Mouse (Mus musculus): ENCODE results near the gene Fars2. TPM values are rescaled to one million over a fixed set of nuclear protein-coding genes. Genes with fewer than 3 reads are reported as not detected.
"Not testable (repeated sequence)": the region's sequence is repeated elsewhere in the genome, so short reads cannot be mapped to it uniquely, and the experiment has no call there.

Fars2 gene
- polyA plus RNA-seq, 1 experiment from 2014 or later: 23.5 TPM

- DNase-seq (ENCODE audit: low spot score): no peak
- 83% methylated on average over 5 of the region's 5 CpGs for WGBS
- Histone ChIP-seq H3K27ac (replicated peaks) (no peak overlapping the region), H3K27me3 (replicated peaks; ENCODE audit: low read depth, poor library complexity, severe bottlenecking) (no peaks in the 10 kb centered on the region), H3K36me3 (replicated peaks) (no peaks in the 10 kb centered on the region), H3K4me3 (no peak overlapping the region), H3K9me3 (0 out of 2 replicates have a peak, but pooled peaks cover 2% of the 10 kb centered on the region), H3K4me1 (no peaks in the 10 kb centered on the region)
These were observed 35.7 kb downstream of the Fars2 start for GRCm38 (mm10) chr13:36152728-36153498.

GRCm38 (mm10) chr13:36156340-36156931 lies 39.2 kb downstream of the Fars2 start:
- Histone ChIP-seq H3K4me3 (no peak overlapping the region), H3K27me3 (replicated peaks; ENCODE audit: low read depth, poor library complexity, severe bottlenecking) (no peaks in the 10 kb centered on the region), H3K27ac (replicated peaks) (no peak overlapping the region), H3K36me3 (replicated peaks) (no peaks in the 10 kb centered on the region), H3K9me3 (0 out of 2 replicates have a peak, but pooled peaks cover 2% of the 10 kb centered on the region), H3K4me1 (no peaks in the 10 kb centered on the region)
- 90% methylated on average over 7 of the region's 7 CpGs for WGBS
- DNase-seq (ENCODE audit: low spot score): no peak

GRCm38 (mm10) chr13:36163411-36163810 lies 46.2 kb downstream of the Fars2 start:
- H3K36me3 ChIP-seq (replicated peaks): no peaks in the 10 kb centered on the region

GRCm38 (mm10) chr13:36163898-36164297 lies 46.7 kb downstream of the Fars2 start:
- DNase-seq (ENCODE audit: low spot score): no peak
- H3K4me1 ChIP-seq: no peaks in the 10 kb centered on the region
- H3K27me3 ChIP-seq (replicated peaks; ENCODE audit: low read depth, poor library complexity, severe bottlenecking): no peaks in the 10 kb centered on the region
- H3K36me3 ChIP-seq (replicated peaks): no peaks in the 10 kb centered on the region
- no peak overlapping the region for H3K4me3 ChIP-seq
- H3K27ac ChIP-seq (replicated peaks): no peak overlapping the region
- no peaks in the 10 kb centered on the region for H3K9me3 ChIP-seq
- WGBS: 90% methylated on average over 1 of the region's 1 CpGs

More at GRCm38 (mm10) chr13:36163411-36163810, 46.2 kb downstream of the Fars2 start:
- Histone ChIP-seq H3K27ac (replicated peaks) (no peak overlapping the region), H3K4me3 (no peak overlapping the region), H3K9me3 (no peaks in the 10 kb centered on the region), H3K27me3 (replicated peaks; ENCODE audit: low read depth, poor library complexity, severe bottlenecking) (no peaks in the 10 kb centered on the region), H3K4me1 (no peaks in the 10 kb centered on the region)
- 94% methylated on average over 5 of the region's 5 CpGs for whole genome bisulfite sequencing
- DNase-seq (ENCODE audit: low spot score): no peak

GRCm38 (mm10) chr13:36172981-36173380 lies 55.8 kb downstream of the Fars2 start:
- H3K27me3 ChIP-seq (replicated peaks; ENCODE audit: low read depth, poor library complexity, severe bottlenecking); H3K36me3 ChIP-seq (replicated peaks); H3K4me1 ChIP-seq; DNase-seq (ENCODE audit: low spot score); H3K9me3 ChIP-seq; H3K27ac ChIP-seq (replicated peaks); H3K4me3 ChIP-seq: not testable (repeated sequence)
- WGBS: 80% methylated on average over 2 of the region's 2 CpGs

- Histone ChIP-seq H3K9me3 (no peaks in the 10 kb centered on the region), H3K27ac (replicated peaks) (no peak overlapping the region), H3K4me1 (no peaks in the 10 kb centered on the region), H3K4me3 (no peak overlapping the region), H3K27me3 (replicated peaks; ENCODE audit: low read depth, poor library complexity, severe bottlenecking) (no peaks in the 10 kb centered on the region), H3K36me3 (replicated peaks) (no peaks in the 10 kb centered on the region)
- DNase-seq (ENCODE audit: low spot score): no peak
- 92% methylated on average over 5 of the region's 5 CpGs for WGBS
These were observed 56.9 kb downstream of the Fars2 start for GRCm38 (mm10) chr13:36174101-36174500.

- no peaks in the 10 kb centered on the region for H3K27me3 ChIP-seq (replicated peaks; ENCODE audit: low read depth, poor library complexity, severe bottlenecking)
- H3K9me3 ChIP-seq: no peaks in the 10 kb centered on the region
- H3K27ac ChIP-seq (replicated peaks): no peak overlapping the region
- 91% methylated on average over 4 of the region's 4 CpGs for WGBS
- H3K4me3 ChIP-seq: no peak overlapping the region
- H3K36me3 ChIP-seq (replicated peaks): no peaks in the 10 kb centered on the region
- no peak for DNase-seq (ENCODE audit: low spot score)
- H3K4me1 ChIP-seq: no peaks in the 10 kb centered on the region
These were observed 57.6 kb downstream of the Fars2 start for GRCm38 (mm10) chr13:36174772-36175171.

GRCm38 (mm10) chr13:36181231-36181630 lies 64.0 kb downstream of the Fars2 start:
- 90% methylated on average over 2 of the region's 2 CpGs for WGBS

GRCm38 (mm10) chr13:36190577-36190976 lies 73.4 kb downstream of the Fars2 start:
- no peak overlapping the region for H3K27ac ChIP-seq (replicated peaks)
- H3K4me3 ChIP-seq: no peak overlapping the region
- H3K4me1 ChIP-seq: no peaks in the 10 kb centered on the region
- no peaks in the 10 kb centered on the region for H3K27me3 ChIP-seq (replicated peaks; ENCODE audit: low read depth, poor library complexity, severe bottlenecking)
- H3K9me3 ChIP-seq: no peaks in the 10 kb centered on the region
- H3K36me3 ChIP-seq (replicated peaks): no peaks in the 10 kb centered on the region
- 96% methylated on average over 2 of the region's 2 CpGs for whole genome bisulfite sequencing
- DNase-seq (ENCODE audit: low spot score): no peak

More at GRCm38 (mm10) chr13:36181231-36181630, 64.0 kb downstream of the Fars2 start:
- no peaks in the 10 kb centered on the region for H3K27me3 ChIP-seq (replicated peaks; ENCODE audit: low read depth, poor library complexity, severe bottlenecking)
- no peak overlapping the region for H3K27ac ChIP-seq (replicated peaks)
- H3K4me3 ChIP-seq: no peak overlapping the region
- no peaks in the 10 kb centered on the region for H3K4me1 ChIP-seq
- no peaks in the 10 kb centered on the region for H3K9me3 ChIP-seq
- no peaks in the 10 kb centered on the region for H3K36me3 ChIP-seq (replicated peaks)
- DNase-seq (ENCODE audit: low spot score): no peak

GRCm38 (mm10) chr13:36193484-36194113 lies 76.4 kb downstream of the Fars2 start:
- H3K27ac ChIP-seq (replicated peaks): no peak overlapping the region
- no peaks in the 10 kb centered on the region for H3K9me3 ChIP-seq
- DNase-seq (ENCODE audit: low spot score): no peak
- H3K27me3 ChIP-seq (replicated peaks; ENCODE audit: low read depth, poor library complexity, severe bottlenecking): no peaks in the 10 kb centered on the region
- WGBS: 83% methylated on average over 5 of the region's 5 CpGs
- no peaks in the 10 kb centered on the region for H3K36me3 ChIP-seq (replicated peaks)
- no peak overlapping the region for H3K4me3 ChIP-seq
- H3K4me1 ChIP-seq: no peaks in the 10 kb centered on the region

GRCm38 (mm10) chr13:36199288-36199687 lies 82.1 kb downstream of the Fars2 start:
- 92% methylated on average over 1 of the region's 1 CpGs for WGBS
- DNase-seq (ENCODE audit: low spot score): no peak
- no peaks in the 10 kb centered on the region for H3K9me3 ChIP-seq
- no peak overlapping the region for H3K4me3 ChIP-seq
- no peaks in the 10 kb centered on the region for H3K27me3 ChIP-seq (replicated peaks; ENCODE audit: low read depth, poor library complexity, severe bottlenecking)
- H3K36me3 ChIP-seq (replicated peaks): no peaks in the 10 kb centered on the region
- no peak overlapping the region for H3K27ac ChIP-seq (replicated peaks)
- no peaks in the 10 kb centered on the region for H3K4me1 ChIP-seq

- Histone ChIP-seq H3K27ac (replicated peaks) (no peak overlapping the region), H3K27me3 (replicated peaks; ENCODE audit: low read depth, poor library complexity, severe bottlenecking) (no peaks in the 10 kb centered on the region), H3K9me3 (no peaks in the 10 kb centered on the region), H3K4me3 (no peak overlapping the region), H3K4me1 (no peaks in the 10 kb centered on the region), H3K36me3 (replicated peaks) (no peaks in the 10 kb centered on the region)
- 89% methylated on average over 4 of the region's 4 CpGs for WGBS
- no peak for DNase-seq (ENCODE audit: low spot score)
These were observed 83.2 kb downstream of the Fars2 start for GRCm38 (mm10) chr13:36200453-36200852.

GRCm38 (mm10) chr13:36202496-36202895 lies 85.3 kb downstream of the Fars2 start:
- H3K27ac ChIP-seq (replicated peaks): no peak overlapping the region
- no peaks in the 10 kb centered on the region for H3K27me3 ChIP-seq (replicated peaks; ENCODE audit: low read depth, poor library complexity, severe bottlenecking)
- H3K4me1 ChIP-seq: no peaks in the 10 kb centered on the region
- H3K9me3 ChIP-seq: no peaks in the 10 kb centered on the region
- no peaks in the 10 kb centered on the region for H3K36me3 ChIP-seq (replicated peaks)
- 90% methylated on average over 2 of the region's 2 CpGs for WGBS
- H3K4me3 ChIP-seq: no peak overlapping the region
- no peak for DNase-seq (ENCODE audit: low spot score)
